Mouse (Mus musculus) stomach, embryonic 14.5 days (tissue): ENCODE results near the gene Iqsec2. TPM values are rescaled to one million over a fixed set of nuclear protein-coding genes. Genes with fewer than 3 reads are reported as not detected.

ENCODE experiments used
- ATAC-seq: fragments of 200-750 bp; cut with Nextera tagmentation; 2 replicates; pipeline ENCODE4 v1.8.0; 2017; ENCODE audit warnings: low read depth, moderate TSS enrichment; ENCODE audit not compliant: insufficient number of reproducible peaks, insufficient read depth, low FRiP score
- H3K27ac ChIP-seq: fragments of 300-500 bp; sonication (generic); 2 replicates; pipeline ENCODE4 v1.5.1; 2014; ENCODE audit warnings: mild to moderate bottlenecking, low read length, moderate library complexity, mixed read lengths
- H3K27me3 ChIP-seq: fragments of 300-500 bp; sonication (generic); 2 replicates; pipeline ENCODE4 v1.6.1; 2014; ENCODE audit warnings: low read length, control low read depth, mixed read lengths; ENCODE audit not compliant: control insufficient read depth, insufficient read depth
- H3K36me3 ChIP-seq: fragments of 300-500 bp; sonication (generic); 2 replicates; pipeline ENCODE4 v1.6.1; 2014; ENCODE audit warnings: mild to moderate bottlenecking, control low read depth, low read length, moderate library complexity, mixed read lengths; ENCODE audit not compliant: control insufficient read depth, insufficient read depth
- H3K4me1 ChIP-seq: fragments of 300-500 bp; sonication (generic); 2 replicates; pipeline ENCODE4 v1.6.1; 2014; ENCODE audit warnings: low read length, control low read depth, mixed read lengths; ENCODE audit not compliant: control insufficient read depth, insufficient read depth
- H3K4me2 ChIP-seq: fragments of 300-500 bp; sonication (generic); replicated peaks from 2 replicates; pipeline ENCODE4 v1.6.1; 2014; ENCODE audit warnings: low read depth, low read length, control low read depth
- H3K4me3 ChIP-seq: fragments of 300-500 bp; sonication (generic); 2 replicates; pipeline ENCODE4 v1.5.1; 2014; ENCODE audit warnings: low read depth, low read length, control low read depth
- H3K9ac ChIP-seq: fragments of 300-500 bp; sonication (generic); replicated peaks from 2 replicates; pipeline ENCODE4 v1.6.1; 2014; ENCODE audit warnings: low read depth, mild to moderate bottlenecking, control low read depth, low read length, moderate library complexity, mixed read lengths
- H3K9me3 ChIP-seq: fragments of 300-500 bp; sonication (generic); 2 replicates; pipeline ENCODE4 v1.6.1; 2016; ENCODE audit warnings: low read depth, low read length, control low read depth; ENCODE audit not compliant: control insufficient read depth
- WGBS: fragments of 180-500 bp; shearing (Covaris S2); extraction: QIAGEN DNeasy Blood & Tissue Kit; methylation state at CpG from one replicate; pipeline ENCODE4 v1.1.7; 2014; 5-methylcytosine and 5-hydroxymethylcytosine counted together
- polyA plus RNA-seq: library from polyadenylated mRNA; unstranded; fragments of >200 nt; fragmentation: Nextera tagmentation; extraction: Ambion mirVana; gene quantifications from 2 replicates; pipeline ENCODE4 v1.2.1, GENCODE M21; 2014

Gene Iqsec2
- polyA plus RNA-seq, 1 experiment from 2014 or later, result 4.8 TPM

DNA sequence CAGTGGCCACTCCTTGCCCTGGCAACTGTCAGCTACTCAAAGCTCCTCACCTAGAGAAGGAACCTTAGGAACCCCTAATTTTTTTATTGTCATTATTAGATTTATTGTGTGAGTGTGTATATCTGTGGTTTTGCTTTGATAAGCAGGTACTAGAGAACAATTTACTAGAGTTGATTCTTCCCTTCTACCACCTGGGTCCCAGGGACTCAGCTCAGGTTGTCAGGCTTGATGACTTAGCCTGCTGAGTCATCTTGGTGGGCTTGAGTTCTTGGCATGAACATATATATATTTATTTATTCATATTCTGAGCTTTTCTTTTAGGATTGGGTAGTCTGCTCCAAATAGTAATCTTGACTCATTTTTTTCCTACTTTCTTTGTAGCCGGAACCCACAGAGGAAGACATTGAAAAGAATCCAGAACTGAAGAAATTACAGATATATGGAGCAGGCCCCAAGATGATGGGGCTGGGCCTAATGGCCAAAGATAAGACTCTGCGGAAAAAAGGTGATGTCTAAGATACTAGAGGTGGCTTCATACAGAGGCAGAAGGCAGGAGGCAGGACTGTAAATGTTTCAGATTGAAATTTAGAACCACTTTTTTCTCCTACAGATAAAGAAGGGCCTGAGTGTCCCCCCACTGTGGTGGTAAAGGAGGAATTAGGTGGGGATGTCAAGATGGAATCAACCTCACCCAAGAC lies 100.6 kb downstream of the Iqsec2 start:
- no peak for ATAC-seq
- H3K27me3 ChIP-seq, result no peaks in the 10 kb centered on the region
- H3K4me1 ChIP-seq, result no peaks in the 10 kb centered on the region
- H3K9me3 ChIP-seq, result no peaks in the 10 kb centered on the region
- 94% methylated on average over 2 of the region's 2 CpGs for WGBS
- H3K4me2 ChIP-seq, result no peak overlapping the region
- H3K9ac ChIP-seq, result no peak overlapping the region
- peaks cover 56% of the 10 kb centered on the region for H3K36me3 ChIP-seq
- H3K4me3 ChIP-seq, result no peak overlapping the region
- no peak overlapping the region for H3K27ac ChIP-seq

DNA sequence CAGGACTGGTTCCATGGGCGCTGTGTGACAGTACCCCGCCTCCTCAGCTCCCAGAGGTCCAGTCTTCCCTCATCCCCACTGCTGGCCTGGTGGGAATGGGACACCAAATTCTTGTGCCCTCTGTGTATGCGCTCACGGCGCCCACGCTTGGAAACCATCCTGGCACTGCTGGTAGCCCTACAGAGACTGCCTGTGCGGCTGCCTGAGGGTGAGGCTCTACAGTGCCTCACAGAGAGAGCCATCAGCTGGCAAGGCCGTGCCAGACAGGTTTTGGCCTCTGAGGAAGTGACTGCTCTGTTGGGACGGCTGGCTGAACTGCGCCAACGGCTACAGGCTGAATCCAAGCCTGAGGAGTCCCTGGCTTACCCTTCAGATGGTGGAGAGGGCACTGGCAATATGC lies 127.1 kb downstream of the Iqsec2 start:
- 95% methylated on average over 11 of the region's 11 CpGs for WGBS
- Histone ChIP-seq H3K4me1 (no peaks in the 10 kb centered on the region), H3K36me3 (peaks cover 60% of the 10 kb centered on the region), H3K4me2 (no peak overlapping the region), H3K4me3 (no peak overlapping the region), H3K27me3 (no peaks in the 10 kb centered on the region), H3K27ac (no peak overlapping the region), H3K9ac (no peak overlapping the region), H3K9me3 (no peaks in the 10 kb centered on the region)
- ATAC-seq, result no peak

Other genes starting within 250 kb of the Iqsec2 start
- gene Hsd17b10, start 142.4 kb upstream of the Iqsec2 start, polyA plus RNA-seq, result 192 and 206 TPM in 2 replicates
- 1.5 and 1.6 TPM in 2 replicates for gene Ribc1, start 128.0 kb upstream of the Iqsec2 start, polyA plus RNA-seq
- gene Smc1a, start 127.8 kb upstream of the Iqsec2 start, polyA plus RNA-seq, result 104 and 108 TPM in 2 replicates
- 29.8 and 54.8 TPM in 2 replicates for gene Kdm5c, start 88.8 kb downstream of the Iqsec2 start, polyA plus RNA-seq
- gene Kantr, start 183.2 kb downstream of the Iqsec2 start, polyA plus RNA-seq, result 23.9 and 25.9 TPM in 2 replicates
- gene Tspyl2, start 198.2 kb downstream of the Iqsec2 start, polyA plus RNA-seq, result 25.1 and 25.6 TPM in 2 replicates
- gene Gpr173, start 224.4 kb downstream of the Iqsec2 start, polyA plus RNA-seq, result 4.4 and 5.6 TPM in 2 replicates